Mouse (Mus musculus) heart, adult 2 months (tissue): ENCODE results near the gene Eps15l1.

Experiments used
- CTCF ChIP-seq: fragments of 200-600 bp; IDR thresholded peaks from 2 replicates; pipeline ENCODE4 v1.8.1; 2022; ENCODE audit warnings: antibody characterized with exemption, mild to moderate bottlenecking, moderate library complexity
- EP300 ChIP-seq: fragments of 200-500 bp; IDR thresholded peaks from 2 replicates; pipeline ENCODE4 v1.6.1; 2011; ENCODE audit warnings: low read depth, low read length, control low read depth; ENCODE audit not compliant: insufficient read depth
- POLR2A ChIP-seq: fragments of 200-500 bp; IDR thresholded peaks from 2 replicates; pipeline ENCODE4 v1.6.1; 2011; ENCODE audit warnings: mild to moderate bottlenecking, low read depth, low read length, control low read depth; ENCODE audit not compliant: insufficient read depth

- TF ChIP-seq POLR2A (no peak), CTCF (no peak), EP300 (no peak)
Measured at GRCm38 (mm10) chr8:72451516-72451915, 30.3 kb upstream of the Eps15l1 start.
